Mouse (Mus musculus) cerebellum, adult (tissue): Measurements from ENCODE around the gene S1pr3.

Source experiments
- ATAC-seq: cut with Nextera tagmentation; 2 replicates; pipeline ENCODE4 v1.9.2; 2017; ENCODE audit warnings: mild to moderate bottlenecking, moderate library complexity, mixed read lengths; ENCODE audit not compliant: insufficient number of reproducible peaks, low FRiP score, low TSS enrichment

The S1pr3 gene

DNA sequence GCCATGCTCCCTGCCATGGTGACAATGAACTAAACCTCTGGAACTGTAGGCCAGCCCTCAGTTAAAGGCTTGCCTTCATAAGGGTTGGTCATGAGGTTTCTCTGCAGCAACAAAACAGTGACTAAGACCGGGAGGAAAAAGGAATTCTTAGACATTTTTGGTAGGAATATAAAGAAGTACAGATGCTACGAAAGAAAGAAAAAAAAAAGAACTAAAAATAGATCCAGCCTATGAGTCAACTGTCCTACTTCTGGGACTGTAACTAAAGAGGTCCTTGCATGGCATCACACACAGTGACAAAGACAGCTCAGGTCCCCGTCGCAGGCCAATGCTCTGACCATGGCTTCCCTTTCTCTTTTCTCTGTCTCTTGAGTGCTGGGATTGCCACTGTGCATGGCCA is 3.9 kb upstream of the S1pr3 start:
- no peak for ATAC-seq

GRCm38 (mm10) chr13:51405731-51406320 is 2.6 kb upstream of the S1pr3 start:
- ATAC-seq, result no peak

DNA sequence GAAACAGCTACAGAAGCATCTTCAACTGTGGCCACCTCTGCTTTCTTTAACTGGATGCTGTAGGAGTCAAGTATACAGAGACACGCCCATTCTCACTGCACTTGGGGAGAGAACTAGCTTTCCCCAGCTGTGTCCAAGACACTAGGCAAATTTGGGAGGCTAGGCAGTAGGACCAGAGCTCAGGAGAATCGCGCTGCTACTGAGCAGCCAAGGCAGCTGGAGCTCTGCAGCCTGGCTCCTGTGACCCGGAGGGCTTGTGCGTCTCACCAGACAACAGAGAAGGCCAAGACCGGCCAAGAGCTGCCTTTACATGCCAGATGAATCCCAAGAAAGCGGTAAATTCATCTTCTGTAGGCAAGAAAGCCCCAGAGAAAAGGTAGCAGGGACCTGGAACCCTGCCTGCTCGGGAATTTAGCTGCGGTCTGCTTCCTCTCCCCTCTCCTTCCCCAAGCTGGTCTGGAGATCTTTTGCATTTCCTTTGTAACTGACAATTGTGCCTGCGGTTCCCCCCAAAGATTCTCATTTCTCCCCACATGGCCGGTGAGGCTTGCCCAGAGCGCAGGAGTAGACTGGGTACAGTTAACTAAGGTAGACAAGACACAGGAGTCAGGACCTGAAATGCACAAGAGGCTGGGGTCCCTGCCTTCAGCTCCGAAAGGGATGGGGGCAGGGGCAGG is 760 bp upstream of the S1pr3 start:
- no peak for ATAC-seq

- ATAC-seq, result no peak
Measured at GRCm38 (mm10) chr13:51409936-51410481, 1.6 kb downstream of the S1pr3 start.

- no peak for ATAC-seq
Measured at GRCm38 (mm10) chr13:51411243-51411642, 2.8 kb downstream of the S1pr3 start.

DNA sequence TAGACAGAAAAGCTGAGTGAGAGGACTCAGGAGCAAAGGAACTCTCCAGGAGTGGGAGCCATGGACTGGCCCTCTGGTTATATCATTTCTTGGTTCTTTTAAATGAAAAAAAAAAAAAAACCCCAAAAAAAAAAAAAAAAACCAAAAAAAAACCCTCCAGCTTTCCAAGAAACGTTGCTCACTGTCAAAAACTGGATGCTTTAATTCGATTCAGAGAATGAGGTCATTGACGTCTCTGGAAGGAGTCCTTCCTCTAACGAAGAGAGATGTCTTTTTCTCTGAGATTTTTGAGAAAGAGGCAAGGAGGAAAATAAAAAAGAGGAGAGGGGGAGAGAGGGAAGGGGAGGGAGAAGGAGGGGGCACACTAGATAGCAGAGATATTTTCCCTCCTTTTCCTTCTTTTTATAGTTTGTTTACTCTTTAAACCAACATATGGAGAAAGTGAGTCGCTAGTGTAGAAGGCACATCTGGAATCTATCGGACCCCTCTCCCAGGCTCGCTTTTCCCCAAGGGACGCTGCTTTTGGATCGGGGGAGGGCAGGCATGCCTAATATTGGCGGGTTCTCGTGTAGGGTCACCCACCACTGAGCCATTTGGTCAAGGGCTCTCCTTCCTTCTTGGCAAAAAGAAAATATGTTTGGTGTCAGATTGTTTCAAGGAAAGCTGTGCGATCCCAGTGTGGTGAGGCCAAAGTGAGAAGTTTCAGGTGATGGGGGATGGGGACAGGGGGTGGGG is 3.4 kb downstream of the S1pr3 start:
- no peak for ATAC-seq

DNA sequence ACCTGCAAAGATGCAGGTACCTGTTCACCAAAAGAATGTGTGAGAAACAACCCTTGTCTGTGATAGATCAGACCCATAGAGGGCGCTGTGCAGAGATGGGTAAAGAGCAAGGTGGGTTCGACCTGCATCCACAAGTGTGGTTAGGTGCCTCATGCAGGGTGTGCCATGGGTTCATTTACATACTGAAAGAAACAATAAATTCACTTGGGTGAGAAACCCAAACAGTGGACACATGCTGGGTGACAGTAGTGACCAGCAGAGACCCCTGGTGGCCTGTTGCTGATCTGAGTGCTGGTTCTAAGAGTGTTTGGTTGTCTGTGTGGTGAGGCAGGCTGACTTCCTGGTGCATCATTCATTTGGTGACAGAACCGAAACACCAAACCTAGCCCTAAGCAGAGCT is 5.0 kb downstream of the S1pr3 start:
- ATAC-seq, result no peak

- ATAC-seq, result no peak
Measured at GRCm38 (mm10) chr13:51416727-51417126, 8.3 kb downstream of the S1pr3 start.

DNA sequence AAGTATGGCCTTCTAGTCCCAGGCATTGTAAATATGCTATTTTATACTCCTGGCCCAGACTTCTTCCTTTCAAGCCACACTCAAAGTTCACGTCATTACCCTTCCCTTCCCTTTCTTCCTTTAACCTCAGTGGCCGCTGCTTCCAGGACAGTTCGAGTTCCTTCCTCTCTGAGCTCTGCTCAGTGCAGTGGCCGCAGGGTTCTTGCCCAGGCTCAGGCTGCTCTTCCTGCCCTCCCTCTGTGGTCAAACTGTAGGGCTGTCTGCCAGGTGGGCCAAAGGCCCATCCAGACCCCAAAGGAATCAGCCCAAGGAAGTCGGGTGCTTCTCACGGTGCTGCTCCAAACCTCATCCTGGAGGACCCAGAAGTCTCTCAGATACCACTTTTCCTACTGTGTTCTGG is 9.4 kb downstream of the S1pr3 start:
- ATAC-seq, result no peak

DNA sequence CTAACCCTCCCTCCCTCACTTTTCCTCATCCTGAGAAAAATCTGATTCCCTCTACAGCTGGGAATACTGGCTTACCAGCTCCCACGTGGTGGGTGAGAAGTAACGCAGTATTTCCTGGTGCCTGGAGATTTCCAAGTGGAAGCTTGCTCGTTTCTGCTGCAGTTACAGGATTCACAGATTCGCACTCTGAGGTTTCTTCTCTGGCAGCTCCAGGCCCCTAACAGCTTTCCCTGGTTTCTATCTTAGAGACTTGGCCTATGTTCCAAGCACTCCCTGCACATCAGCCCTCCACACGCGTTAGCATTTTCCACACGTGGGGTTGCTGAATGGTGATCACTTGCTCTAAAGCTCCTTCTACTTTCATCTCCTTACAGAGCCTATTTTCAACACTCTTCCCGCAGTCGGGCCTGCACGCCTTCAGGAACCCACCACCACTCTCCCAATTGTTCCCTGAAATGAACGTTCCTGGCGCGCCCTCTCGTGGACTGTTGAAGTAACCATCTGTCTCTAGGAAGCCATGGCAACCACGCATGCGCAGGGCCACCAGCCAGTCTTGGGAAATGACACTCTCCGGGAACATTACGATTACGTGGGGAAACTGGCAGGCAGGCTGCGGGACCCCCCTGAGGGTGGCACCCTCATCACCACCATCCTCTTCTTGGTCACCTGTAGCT is 10.0 kb downstream of the S1pr3 start:
- ATAC-seq, result peak; percentile 38; the same call in 1 of the 2 replicates

GRCm38 (mm10) chr13:51418942-51419451 is 10.6 kb downstream of the S1pr3 start:
- ATAC-seq, result 0 out of 2 replicates have a peak, but pooled peaks have one; percentile 15

DNA sequence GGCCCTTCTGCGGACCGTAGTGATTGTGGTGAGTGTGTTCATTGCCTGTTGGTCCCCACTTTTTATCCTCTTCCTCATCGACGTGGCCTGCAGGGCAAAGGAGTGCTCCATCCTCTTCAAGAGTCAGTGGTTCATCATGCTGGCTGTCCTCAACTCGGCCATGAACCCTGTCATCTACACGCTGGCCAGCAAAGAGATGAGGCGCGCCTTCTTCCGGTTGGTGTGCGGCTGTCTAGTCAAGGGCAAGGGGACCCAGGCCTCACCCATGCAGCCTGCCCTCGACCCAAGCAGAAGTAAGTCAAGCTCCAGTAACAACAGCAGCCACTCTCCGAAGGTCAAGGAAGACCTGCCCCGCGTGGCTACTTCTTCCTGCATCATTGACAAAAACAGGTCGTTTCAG is 11.1 kb downstream of the S1pr3 start:
- ATAC-seq, result no peak

- ATAC-seq, result no peak
Measured at GRCm38 (mm10) chr13:51420861-51421260, 12.4 kb downstream of the S1pr3 start.

- no peak for ATAC-seq
Measured at GRCm38 (mm10) chr13:51423647-51424046, 15.2 kb downstream of the S1pr3 start.

DNA sequence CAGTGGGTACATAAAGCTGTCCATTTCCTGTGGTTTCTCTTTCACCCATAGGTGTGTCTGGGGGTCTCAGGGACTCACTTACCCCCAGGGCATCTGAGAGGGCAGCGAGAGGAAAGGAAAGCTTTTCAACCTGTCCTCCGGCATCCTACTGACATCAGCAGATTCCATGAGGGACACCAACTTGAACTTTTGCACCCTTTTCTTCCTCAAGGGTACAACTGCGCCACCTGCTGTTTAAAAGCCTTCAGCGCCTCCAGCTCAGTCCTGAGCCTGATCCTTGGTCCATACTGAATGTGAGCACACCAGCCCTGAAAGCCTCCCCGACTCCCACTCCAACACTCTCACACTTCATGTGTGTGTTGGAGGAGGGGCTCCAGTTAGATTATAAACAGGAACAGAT is 16.2 kb downstream of the S1pr3 start:
- ATAC-seq, result no peak

- ATAC-seq, result no peak
Measured at GRCm38 (mm10) chr13:51425662-51426443, 17.4 kb downstream of the S1pr3 start.

DNA sequence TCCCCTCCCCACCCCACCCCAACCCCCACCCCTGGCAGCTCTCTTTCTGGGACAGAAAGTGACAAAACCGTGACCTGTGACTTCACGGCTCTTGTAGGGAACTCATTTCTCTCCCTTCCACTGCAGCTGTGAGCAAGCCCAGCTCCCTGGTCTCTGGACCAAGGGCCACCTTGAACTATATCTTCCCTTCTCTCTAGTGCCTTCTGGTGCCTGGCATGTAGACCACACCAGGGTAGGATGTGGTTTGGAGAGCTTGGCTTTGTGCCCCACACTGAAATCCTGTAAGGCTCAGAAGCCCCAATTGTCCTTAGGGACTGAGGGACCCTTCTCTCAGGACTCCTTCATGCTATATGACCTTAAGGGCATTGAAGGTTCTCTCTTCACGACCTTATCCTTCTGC is 24.9 kb downstream of the S1pr3 start:
- ATAC-seq, result no peak

GRCm38 (mm10) chr13:51434460-51434859 is 26.0 kb downstream of the S1pr3 start:
- peak; percentile 36; the same call in 1 of the 2 replicates for ATAC-seq

DNA sequence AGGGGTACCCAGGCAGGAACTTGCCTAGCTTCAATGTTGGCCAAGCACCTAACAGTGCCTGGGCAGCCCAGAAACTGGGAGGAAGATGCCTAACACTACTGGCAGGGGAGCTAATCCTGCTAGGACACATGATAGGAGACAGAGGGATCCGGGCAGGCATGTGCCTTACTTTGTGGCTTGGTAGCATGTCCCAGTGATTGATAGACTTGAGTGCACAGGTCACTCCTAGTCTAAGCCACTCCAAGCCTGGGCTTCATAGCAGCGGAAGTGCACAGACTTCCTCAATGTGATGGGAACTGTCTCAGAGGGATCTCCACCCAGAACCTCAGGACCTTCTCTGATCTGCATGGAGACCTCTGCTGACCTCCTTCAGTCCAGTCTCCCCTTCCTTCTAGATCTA is 26.7 kb downstream of the S1pr3 start:
- ATAC-seq, result peak; percentile 45; the same call in 1 of the 2 replicates
